Mouse (Mus musculus) kidney, postnatal 36 days (tissue): Measurements from ENCODE around the gene Gna15.
A peak's percentile ranks its signal among the peaks of the same experiment; 100 is the strongest.

Source experiments
- DNase-seq, 2 experiments: peaks; one replicate each; pipeline ENCODE4 v3.0.0; 2021 to 2022; ENCODE audit warnings: mixed read lengths in 2 of 2

Gna15 gene

GRCm38 (mm10) chr10:81553807-81554755, 30.1 kb upstream of the Gna15 start:
- no peak for DNase-seq

GRCm38 (mm10) chr10:81553232-81553631, 29.2 kb upstream of the Gna15 start:
- DNase-seq = peak in 1 of 2 experiments; percentile 63

GRCm38 (mm10) chr10:81551597-81552102, 27.6 kb upstream of the Gna15 start:
- DNase-seq = peak; percentile 95 to 97

- DNase-seq = peak; percentile 80 to 89
These were observed 26.2 kb upstream of the Gna15 start for GRCm38 (mm10) chr10:81550257-81550656.

GRCm38 (mm10) chr10:81548944-81549343, 24.9 kb upstream of the Gna15 start:
- no peak for DNase-seq

GRCm38 (mm10) chr10:81546788-81547571, 23.0 kb upstream of the Gna15 start:
- no peak for DNase-seq

GRCm38 (mm10) chr10:81546332-81546731, 22.3 kb upstream of the Gna15 start:
- DNase-seq = no peak

GRCm38 (mm10) chr10:81545161-81545747, 21.2 kb upstream of the Gna15 start, which contains the start of gene Gna11:
TSS of gene Gna11 (minus strand) at chr10:81545190.
- peak; percentile 99 to 100 for DNase-seq

GRCm38 (mm10) chr10:81544296-81545160, 20.5 kb upstream of the Gna15 start:
- peak in 1 of 2 experiments; percentile 43 for DNase-seq

- DNase-seq = no peak
These were observed 19.6 kb upstream of the Gna15 start for GRCm38 (mm10) chr10:81543633-81544032.

- no peak for DNase-seq
These were observed 18.9 kb upstream of the Gna15 start for GRCm38 (mm10) chr10:81542727-81543460.

GRCm38 (mm10) chr10:81541803-81542202, 17.8 kb upstream of the Gna15 start:
- peak; percentile 80 to 84 for DNase-seq

- DNase-seq = no peak
These were observed 17.3 kb upstream of the Gna15 start for GRCm38 (mm10) chr10:81541363-81541762.

- no peak for DNase-seq
These were observed 14.5 kb upstream of the Gna15 start for GRCm38 (mm10) chr10:81538321-81539048.

GRCm38 (mm10) chr10:81537429-81537828, 13.4 kb upstream of the Gna15 start:
- no peak for DNase-seq

GRCm38 (mm10) chr10:81536734-81537133, 12.7 kb upstream of the Gna15 start:
- peak in 1 of 2 experiments; percentile 57 for DNase-seq

GRCm38 (mm10) chr10:81534826-81535225, 10.8 kb upstream of the Gna15 start:
- no peak for DNase-seq

GRCm38 (mm10) chr10:81526779-81527178, 2.8 kb upstream of the Gna15 start:
- peak; percentile 78 to 94 for DNase-seq

GRCm38 (mm10) chr10:81525017-81525694, 1.1 kb upstream of the Gna15 start:
- no peak for DNase-seq

- DNase-seq = no peak
These were observed 455 bp downstream of the Gna15 start for GRCm38 (mm10) chr10:81523570-81523969.
